Mouse (Mus musculus): ENCODE data around the gene Cryba4. TPM values are rescaled to one million over a fixed set of nuclear protein-coding genes. Genes with fewer than 3 reads are reported as not detected.

Cryba4 gene
- total and polyA plus RNA-seq, 3 experiments = 0.39 to 0.77 TPM; not detected in 1

DNA sequence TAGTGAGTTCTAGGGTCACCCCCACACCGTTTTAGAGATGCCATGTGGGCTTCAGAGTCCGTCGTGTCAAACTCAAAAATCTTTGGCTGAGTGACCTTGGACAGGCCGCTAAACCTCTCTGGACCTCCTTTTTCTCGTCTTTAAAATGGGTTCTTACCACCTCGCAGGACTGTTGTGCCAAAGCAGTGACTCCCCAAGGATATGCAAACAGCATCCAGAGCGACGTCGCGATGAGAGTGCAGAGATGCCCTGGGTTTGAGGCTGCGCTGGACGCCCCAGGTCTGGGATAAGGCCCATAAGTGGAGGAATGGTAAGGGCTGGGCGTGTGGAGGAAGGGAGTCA lies 24.4 kb downstream of the Cryba4 start:
- no peaks in the 10 kb centered on the region for H3K79me2 ChIP-seq (ENCODE audit: control insufficient read depth, insufficient read depth, low read length, poor library complexity)
- no peaks in the 10 kb centered on the region for H3K9me3 ChIP-seq (replicated peaks; ENCODE audit: insufficient read depth, low read length)
- no peaks in the 10 kb centered on the region for H3K27me3 ChIP-seq (ENCODE audit: control insufficient read depth in 1 of 2, insufficient read depth in 2 of 2, low read length in 2 of 2)
- H3K4me1 ChIP-seq (ENCODE audit: control insufficient read depth in 1 of 2, insufficient read depth in 2 of 2, low read length in 2 of 2) = no peaks in the 10 kb centered on the region
- no peak overlapping the region for H3K27ac ChIP-seq (ENCODE audit: control insufficient read depth, low read depth, low read length)
- no peak overlapping the region for H3K4me3 ChIP-seq (ENCODE audit: control insufficient read depth in 1 of 2, insufficient read depth in 1 of 2, low read depth in 2 of 2, low read length in 2 of 2)
- H3K9ac ChIP-seq (ENCODE audit: control insufficient read depth, low read depth, low read length, poor library complexity, severe bottlenecking) = no peak overlapping the region
- TF ChIP-seq NRF1 (IDR thresholded peaks at IDR 0.05; ENCODE audit: insufficient read depth, low read depth, low read length, poor library complexity, severe bottlenecking) (no peak), TAL1 (IDR thresholded peaks at IDR 0.05; ENCODE audit: low read length) (no peak), KAT2A (conservative IDR thresholded peaks at IDR 0.05; ENCODE audit: low read depth, low read length) (no peak), GATA1 (IDR thresholded peaks at IDR 0.05; ENCODE audit: low read depth, low read length) (no peak), GABPA (IDR thresholded peaks at IDR 0.05; ENCODE audit: low read depth, low read length) (no peak), CHD2 (IDR thresholded peaks at IDR 0.05; ENCODE audit: low read length) (no peak), SMC3 (IDR thresholded peaks at IDR 0.05; ENCODE audit: low read depth, low read length) (no peak), ZMIZ1 (IDR thresholded peaks at IDR 0.05; ENCODE audit: low read depth, low read length) (no peak), ZC3H11A (IDR thresholded peaks at IDR 0.05; ENCODE audit: low read depth, low read length) (no peak), MAX (IDR thresholded peaks at IDR 0.05; ENCODE audit: low read length) (no peak), RAD21 (IDR thresholded peaks at IDR 0.05; ENCODE audit: low read depth, low read length) (no peak), POLR2AphosphoS5 (IDR thresholded peaks at IDR 0.05; ENCODE audit: borderline replicate concordance, low read depth, low read length) (no peak), ETS1 (IDR thresholded peaks at IDR 0.05; ENCODE audit: low read depth, low read length) (no peak), MYB (IDR thresholded peaks at IDR 0.05; ENCODE audit: low read depth, low read length) (no peak), TCF12 (IDR thresholded peaks at IDR 0.05; ENCODE audit: low read depth, low read length) (no peak), MXI1 (IDR thresholded peaks at IDR 0.05; ENCODE audit: low read depth, low read length) (no peak), MEF2A (IDR thresholded peaks at IDR 0.05; ENCODE audit: extremely low read depth, insufficient replicate concordance, low read depth, low read length, poor library complexity, severe bottlenecking) (no peak)
- DNase-seq (ENCODE audit: low read depth, low spot score) = no peak
- no peaks in the 10 kb centered on the region for H3K36me3 ChIP-seq (ENCODE audit: control insufficient read depth in 1 of 2, insufficient read depth in 2 of 2, low read length in 2 of 2)

DNA sequence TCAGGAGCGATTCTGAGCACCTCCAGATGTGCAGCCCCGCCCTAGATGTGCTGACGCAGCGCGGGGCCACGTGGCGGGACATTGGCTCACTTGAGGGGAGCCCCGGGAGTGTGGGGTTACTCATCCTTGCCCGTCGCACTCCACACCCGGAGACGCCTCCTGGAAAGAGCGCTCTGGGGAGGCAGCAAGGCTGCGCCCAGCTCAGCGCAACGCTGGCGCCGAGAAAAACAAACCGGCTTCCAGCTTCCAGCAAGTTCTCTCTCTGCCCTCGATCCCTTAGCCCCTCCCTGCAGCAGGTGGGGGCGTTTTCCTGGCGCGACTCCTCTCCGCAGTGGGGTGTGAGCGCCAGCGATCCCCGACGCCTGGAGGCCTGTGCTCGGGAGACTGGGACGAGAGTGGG lies 25.0 kb downstream of the Cryba4 start:
- Histone ChIP-seq H3K4me3 (ENCODE audit: control insufficient read depth in 1 of 2, insufficient read depth in 1 of 2, low read depth in 2 of 2, low read length in 2 of 2) (no peak overlapping the region), H3K9ac (ENCODE audit: control insufficient read depth, low read depth, low read length, poor library complexity, severe bottlenecking) (no peak overlapping the region), H3K27me3 (ENCODE audit: control insufficient read depth in 1 of 2, insufficient read depth in 2 of 2, low read length in 2 of 2) (no peaks in the 10 kb centered on the region)

More for the DNA sequence above, 25.0 kb downstream of the Cryba4 start:
- no peak overlapping the region for H3K27ac ChIP-seq (ENCODE audit: control insufficient read depth, low read depth, low read length)
- no peaks in the 10 kb centered on the region for H3K36me3 ChIP-seq (ENCODE audit: control insufficient read depth in 1 of 2, insufficient read depth in 2 of 2, low read length in 2 of 2)
- TF ChIP-seq POLR2AphosphoS5 (IDR thresholded peaks at IDR 0.05; ENCODE audit: borderline replicate concordance, low read depth, low read length) (no peak), POLR2AphosphoS2 (IDR thresholded peaks at IDR 0.05; ENCODE audit: low read length) (no peak)
- H3K4me1 ChIP-seq (ENCODE audit: control insufficient read depth in 1 of 2, insufficient read depth in 2 of 2, low read length in 2 of 2) = no peaks in the 10 kb centered on the region
- H3K79me2 ChIP-seq (ENCODE audit: control insufficient read depth, insufficient read depth, low read length, poor library complexity) = no peaks in the 10 kb centered on the region
- no peak for DNase-seq (ENCODE audit: low read depth, low spot score)
- H3K9me3 ChIP-seq (replicated peaks; ENCODE audit: insufficient read depth, low read length) = no peaks in the 10 kb centered on the region
